Mouse (Mus musculus): ENCODE measurements around the gene Cdkl5. TPM values are rescaled to one million over a fixed set of nuclear protein-coding genes. Genes with fewer than 3 reads are reported as not detected.

The Cdkl5 gene
- polyA plus RNA-seq, 1 experiment from 2014 or later = 2.7 TPM

GRCm38 (mm10) chrX:160990276-160990675 is 4.2 kb downstream of the Cdkl5 start:
- no peak overlapping the region for H3K4me2 ChIP-seq (replicated peaks)
- H3K4me3 ChIP-seq = no peak overlapping the region
- no peaks in the 10 kb centered on the region for H3K36me3 ChIP-seq
- H3K27ac ChIP-seq = no peak overlapping the region
- peaks cover 5% of the 10 kb centered on the region; the same call in 1 of the 2 replicates for H3K27me3 ChIP-seq (replicated peaks)
- H3K4me1 ChIP-seq = no peaks in the 10 kb centered on the region
- H3K9ac ChIP-seq = no peak overlapping the region
- ATAC-seq (ENCODE audit: low FRiP score, low read depth) = no peak
- 84% methylated on average over 4 of the region's 4 CpGs for WGBS
- no peaks in the 10 kb centered on the region for H3K9me3 ChIP-seq

DNA sequence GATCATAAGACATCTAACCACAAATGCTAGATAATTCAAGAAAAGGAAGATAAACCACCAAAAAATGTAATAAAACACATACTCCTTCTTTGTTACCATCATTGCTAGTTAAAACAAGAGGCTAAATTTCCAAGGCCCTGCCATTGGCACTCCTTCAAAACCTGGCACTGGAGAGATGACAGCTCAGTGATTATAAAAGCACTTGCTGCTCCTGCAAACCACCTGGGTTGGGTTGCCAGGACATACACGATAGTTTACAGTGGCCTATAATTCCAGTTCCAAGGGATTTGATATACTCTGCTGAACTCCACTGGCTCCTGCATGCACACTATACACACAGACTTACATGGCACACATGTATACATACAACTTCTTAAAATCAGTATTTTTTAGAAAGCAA is 16.6 kb downstream of the Cdkl5 start:
- no peak for ATAC-seq (ENCODE audit: low FRiP score, low read depth)
- Histone ChIP-seq H3K4me2 (replicated peaks) (no peak overlapping the region), H3K36me3 (no peaks in the 10 kb centered on the region), H3K27me3 (replicated peaks) (no peaks in the 10 kb centered on the region; the same call in 1 of the 2 replicates), H3K9me3 (no peaks in the 10 kb centered on the region), H3K4me3 (no peak overlapping the region), H3K9ac (no peak overlapping the region), H3K4me1 (no peaks in the 10 kb centered on the region), H3K27ac (no peak overlapping the region)
- 96% methylated on average over 1 of the region's 1 CpGs for WGBS

DNA sequence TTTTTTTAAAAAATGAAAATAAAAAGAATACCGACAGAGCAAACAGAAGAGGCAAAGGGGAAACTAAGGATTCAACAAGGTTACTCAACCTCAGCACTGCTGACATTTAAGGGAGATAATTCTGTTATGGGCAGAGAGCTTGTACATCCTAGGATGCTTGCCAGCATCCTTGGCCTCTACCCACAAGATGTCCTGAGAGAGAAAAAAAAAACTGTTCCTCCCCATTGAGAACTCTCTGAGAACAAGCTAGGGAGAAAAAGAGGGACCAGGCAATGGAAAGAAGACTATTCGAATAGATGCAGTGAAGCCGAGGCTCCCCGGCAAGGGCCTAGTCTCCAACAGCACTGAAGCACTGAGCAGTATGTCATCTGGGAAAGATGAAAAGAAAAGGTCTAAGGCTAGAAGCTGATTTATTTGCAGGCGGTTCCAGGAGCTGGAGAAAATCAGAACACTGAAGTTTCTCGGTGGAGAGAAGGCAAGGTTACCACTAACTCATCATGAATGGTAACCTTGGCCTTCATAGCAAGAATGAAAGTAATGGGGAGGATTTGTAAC is 22.4 kb downstream of the Cdkl5 start:
- no peak overlapping the region for H3K4me3 ChIP-seq
- WGBS = 90% methylated on average over 6 of the region's 6 CpGs
- no peak overlapping the region for H3K4me2 ChIP-seq (replicated peaks)
- H3K9me3 ChIP-seq = no peaks in the 10 kb centered on the region
- no peaks in the 10 kb centered on the region for H3K36me3 ChIP-seq
- no peaks in the 10 kb centered on the region for H3K4me1 ChIP-seq
- H3K27ac ChIP-seq = no peak overlapping the region
- no peaks in the 10 kb centered on the region; the same call in 1 of the 2 replicates for H3K27me3 ChIP-seq (replicated peaks)
- H3K9ac ChIP-seq = no peak overlapping the region
- ATAC-seq (ENCODE audit: low FRiP score, low read depth) = no peak

DNA sequence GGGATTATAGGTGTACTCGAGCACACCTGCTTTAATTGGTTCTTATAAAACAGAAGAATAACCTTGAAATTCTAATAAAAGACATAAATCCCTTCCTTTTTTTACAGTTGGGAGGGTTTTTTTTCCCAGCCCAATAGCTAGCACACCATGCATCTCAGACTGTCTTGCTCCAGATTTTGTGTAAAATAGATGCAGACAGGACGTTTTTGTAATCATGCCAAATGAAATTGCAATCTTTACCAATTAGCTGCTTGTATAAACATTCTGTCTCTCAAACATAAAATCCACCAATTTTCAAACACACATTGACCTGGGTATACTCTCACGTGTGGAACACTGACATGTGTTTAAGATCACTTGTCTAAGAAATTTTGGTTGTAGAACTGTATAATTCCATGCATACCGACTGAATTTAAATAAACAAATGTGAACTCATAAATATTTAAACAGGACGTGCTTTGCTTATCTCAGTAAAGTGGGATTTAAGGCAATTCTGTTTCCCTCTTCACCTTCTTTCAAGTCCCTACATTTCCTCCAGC is 35.8 kb downstream of the Cdkl5 start:
- Histone ChIP-seq H3K9ac (no peak overlapping the region), H3K36me3 (no peaks in the 10 kb centered on the region), H3K4me1 (no peaks in the 10 kb centered on the region), H3K4me2 (replicated peaks) (no peak overlapping the region), H3K27ac (no peak overlapping the region), H3K4me3 (no peak overlapping the region), H3K9me3 (no peaks in the 10 kb centered on the region), H3K27me3 (replicated peaks) (no peaks in the 10 kb centered on the region)
- no peak for ATAC-seq (ENCODE audit: low FRiP score, low read depth)
- WGBS = 77% methylated on average over 5 of the region's 5 CpGs

DNA sequence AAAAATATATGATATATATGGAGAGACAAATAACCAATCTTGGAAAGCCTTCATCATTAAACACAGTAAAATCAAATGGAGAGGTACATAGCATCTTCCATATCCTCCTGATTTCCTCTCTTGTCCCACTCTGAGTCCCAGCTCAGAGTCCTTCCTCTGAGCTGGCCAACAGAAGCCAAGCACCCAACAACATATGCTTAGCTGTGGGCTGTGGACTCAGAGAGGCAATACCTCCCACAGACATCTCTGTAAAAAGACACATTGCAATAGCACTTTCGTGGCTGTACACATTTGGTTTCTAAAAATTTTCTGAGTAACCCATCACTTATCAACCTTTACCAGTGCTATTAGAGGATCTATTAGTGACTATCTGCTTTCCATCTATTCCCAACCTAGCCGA is 44.9 kb downstream of the Cdkl5 start:
- Histone ChIP-seq H3K9ac (no peak overlapping the region), H3K4me3 (no peak overlapping the region), H3K4me1 (no peaks in the 10 kb centered on the region), H3K27ac (no peak overlapping the region), H3K36me3 (no peaks in the 10 kb centered on the region), H3K4me2 (replicated peaks) (no peak overlapping the region), H3K9me3 (no peaks in the 10 kb centered on the region), H3K27me3 (replicated peaks) (no peaks in the 10 kb centered on the region)
- no peak for ATAC-seq (ENCODE audit: low FRiP score, low read depth)
- WGBS = 86% methylated on average over 2 of the region's 2 CpGs

DNA sequence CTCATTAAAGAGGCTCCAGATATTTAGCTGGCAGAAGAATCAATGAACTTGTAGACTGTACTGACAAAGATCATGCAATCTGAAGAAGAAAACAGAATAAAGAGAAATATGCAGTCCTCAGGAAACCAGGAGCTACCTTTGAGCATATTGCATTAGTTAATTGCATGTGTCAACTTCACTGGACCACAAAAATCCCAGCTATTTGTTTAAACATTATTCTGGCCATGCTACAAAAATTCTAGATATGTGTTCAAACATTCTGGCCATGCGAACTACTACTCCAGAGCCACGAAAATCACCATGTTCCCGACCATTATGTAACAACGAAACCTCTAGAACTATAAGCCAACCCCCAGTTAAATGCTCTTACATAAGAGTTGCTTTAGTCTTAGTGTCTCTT is 49.8 kb downstream of the Cdkl5 start:
- no peak overlapping the region for H3K9ac ChIP-seq

DNA sequence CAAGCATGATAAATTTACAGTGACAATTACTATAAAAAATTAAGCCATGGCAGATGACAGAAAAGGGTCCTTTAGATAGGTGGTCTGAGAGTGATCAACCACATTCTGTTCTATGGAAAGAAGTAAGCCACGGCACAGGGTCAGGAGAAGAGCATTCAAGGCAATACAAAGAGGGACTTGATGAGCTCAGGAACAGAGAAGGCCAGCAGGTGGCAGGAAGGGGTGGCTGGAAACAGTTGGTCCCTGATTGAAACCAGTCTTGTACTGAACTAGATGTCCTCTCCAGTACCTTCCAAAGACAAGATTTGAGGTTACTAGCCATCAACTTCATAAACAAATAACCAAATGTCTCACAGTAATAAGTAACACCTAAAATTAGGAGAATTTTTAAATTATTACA is 59.0 kb downstream of the Cdkl5 start:
- no peak for ATAC-seq (ENCODE audit: low FRiP score, low read depth)
- H3K36me3 ChIP-seq = no peaks in the 10 kb centered on the region
- no peak overlapping the region for H3K9ac ChIP-seq
- H3K4me1 ChIP-seq = no peaks in the 10 kb centered on the region
- no peak overlapping the region for H3K4me2 ChIP-seq (replicated peaks)
- WGBS = 47% methylated on average over 1 of the region's 1 CpGs
- no peaks in the 10 kb centered on the region for H3K9me3 ChIP-seq
- no peaks in the 10 kb centered on the region for H3K27me3 ChIP-seq (replicated peaks)
- H3K4me3 ChIP-seq = no peak overlapping the region
- no peak overlapping the region for H3K27ac ChIP-seq

More for the DNA sequence above, 49.8 kb downstream of the Cdkl5 start:
- no peaks in the 10 kb centered on the region for H3K9me3 ChIP-seq
- ATAC-seq (ENCODE audit: low FRiP score, low read depth) = no peak
- no peaks in the 10 kb centered on the region for H3K4me1 ChIP-seq
- no peaks in the 10 kb centered on the region for H3K36me3 ChIP-seq
- no peaks in the 10 kb centered on the region for H3K27me3 ChIP-seq (replicated peaks)
- 90% methylated on average over 4 of the region's 4 CpGs for WGBS
- H3K27ac ChIP-seq = no peak overlapping the region
- no peak overlapping the region for H3K4me3 ChIP-seq
- no peak overlapping the region for H3K4me2 ChIP-seq (replicated peaks)

DNA sequence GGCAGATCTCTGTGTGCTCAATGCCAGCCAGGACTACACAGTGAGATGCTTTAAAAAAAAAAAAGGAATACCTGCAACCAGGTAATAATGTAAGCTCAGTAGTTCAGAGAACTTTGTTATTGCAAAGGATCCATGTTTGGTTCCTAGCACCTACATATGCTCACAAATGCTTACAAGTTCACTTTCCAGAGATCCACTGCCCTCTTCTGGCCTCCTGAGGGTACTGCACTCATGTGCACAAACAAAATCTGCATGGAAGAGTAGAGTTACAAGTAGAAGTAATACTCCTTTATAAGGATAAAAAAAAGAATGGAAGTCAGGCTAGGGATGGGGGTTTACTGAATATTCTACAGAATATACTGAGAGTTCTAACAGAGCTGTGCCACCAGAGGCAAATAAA is 63.8 kb downstream of the Cdkl5 start:
- Histone ChIP-seq H3K4me3 (no peak overlapping the region), H3K9me3 (no peaks in the 10 kb centered on the region), H3K36me3 (no peaks in the 10 kb centered on the region), H3K4me2 (replicated peaks) (no peak overlapping the region), H3K4me1 (no peaks in the 10 kb centered on the region), H3K9ac (no peak overlapping the region), H3K27me3 (replicated peaks) (no peaks in the 10 kb centered on the region), H3K27ac (no peak overlapping the region)
- ATAC-seq (ENCODE audit: low FRiP score, low read depth) = no peak

GRCm38 (mm10) chrX:160928870-160929269 is 65.6 kb downstream of the Cdkl5 start:
- no peak overlapping the region for H3K9ac ChIP-seq
- 95% methylated on average over 1 of the region's 1 CpGs for WGBS
- ATAC-seq (ENCODE audit: low FRiP score, low read depth) = no peak
- no peaks in the 10 kb centered on the region for H3K4me1 ChIP-seq
- no peak overlapping the region for H3K4me2 ChIP-seq (replicated peaks)
- H3K27me3 ChIP-seq (replicated peaks) = no peaks in the 10 kb centered on the region
- H3K36me3 ChIP-seq = no peaks in the 10 kb centered on the region
- no peak overlapping the region for H3K4me3 ChIP-seq
- H3K9me3 ChIP-seq = no peaks in the 10 kb centered on the region
- H3K27ac ChIP-seq = no peak overlapping the region

DNA sequence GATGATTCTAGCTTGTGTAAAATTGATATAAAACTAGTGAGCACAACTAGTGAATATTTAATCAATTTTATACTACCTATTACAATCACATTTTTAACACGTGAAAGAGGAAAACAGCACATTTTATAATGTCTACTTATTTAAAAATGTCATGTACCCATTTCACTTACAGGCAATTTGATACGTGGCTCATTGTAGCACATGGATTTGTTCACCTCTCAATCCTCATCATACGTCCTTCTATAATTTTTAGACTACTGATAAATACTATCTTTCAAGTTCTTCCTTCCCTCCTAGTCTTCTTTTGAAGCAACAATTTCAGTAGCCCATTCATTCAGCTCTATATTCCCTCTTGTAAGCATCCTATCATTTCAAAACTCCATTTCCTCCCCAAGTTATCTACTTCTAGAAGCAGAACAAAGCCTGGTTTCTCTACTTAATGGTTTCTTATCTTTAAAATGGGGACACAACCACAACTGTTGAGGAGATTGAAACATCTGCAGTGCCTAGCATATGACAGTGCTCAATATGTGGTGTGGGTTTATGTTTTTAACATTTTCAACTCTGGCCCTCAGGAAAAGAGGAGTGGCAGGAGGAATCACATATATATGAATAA is 75.4 kb downstream of the Cdkl5 start:
- WGBS = 90% methylated on average over 3 of the region's 3 CpGs

GRCm38 (mm10) chrX:160906952-160907351 is 87.6 kb downstream of the Cdkl5 start, which contains the start of gene Gja6:
Gene Gja6, minus strand, starts transcription at chrX:160907052.
- no peaks in the 10 kb centered on the region for H3K36me3 ChIP-seq
- no peak within 1 kb of the TSS for H3K4me3 ChIP-seq
- peaks cover 3% of the 10 kb centered on the region for H3K27me3 ChIP-seq (replicated peaks)
- ATAC-seq (ENCODE audit: low FRiP score, low read depth) = no peak
- no peak within 1 kb of the TSS for H3K27ac ChIP-seq
- no peaks in the 10 kb centered on the region for H3K9me3 ChIP-seq
- H3K4me2 ChIP-seq (replicated peaks) = no peak within 1 kb of the TSS
- WGBS = 75% methylated on average over 4 of the region's 4 CpGs
- H3K9ac ChIP-seq = no peak within 1 kb of the TSS
- no peaks in the 10 kb centered on the region for H3K4me1 ChIP-seq

More for the DNA sequence above, 75.4 kb downstream of the Cdkl5 start:
- no peaks in the 10 kb centered on the region for H3K9me3 ChIP-seq
- no peaks in the 10 kb centered on the region for H3K27me3 ChIP-seq (replicated peaks)
- no peak overlapping the region for H3K9ac ChIP-seq
- no peaks in the 10 kb centered on the region for H3K36me3 ChIP-seq
- no peak overlapping the region for H3K27ac ChIP-seq
- no peak for ATAC-seq (ENCODE audit: low FRiP score, low read depth)
- no peak overlapping the region for H3K4me2 ChIP-seq (replicated peaks)
- H3K4me1 ChIP-seq = no peaks in the 10 kb centered on the region
- H3K4me3 ChIP-seq = no peak overlapping the region

- Histone ChIP-seq H3K27ac (no peak overlapping the region), H3K4me2 (replicated peaks) (no peak overlapping the region), H3K27me3 (replicated peaks) (peaks cover 3% of the 10 kb centered on the region), H3K4me1 (no peaks in the 10 kb centered on the region), H3K4me3 (no peak overlapping the region), H3K36me3 (no peaks in the 10 kb centered on the region), H3K9ac (no peak overlapping the region), H3K9me3 (no peaks in the 10 kb centered on the region)
- no peak for ATAC-seq (ENCODE audit: low FRiP score, low read depth)
- WGBS = 86% methylated on average over 4 of the region's 4 CpGs
These were observed 88.0 kb downstream of the Cdkl5 start for GRCm38 (mm10) chrX:160906477-160906876.

- Histone ChIP-seq H3K4me1 (no peaks in the 10 kb centered on the region), H3K9ac (no peak overlapping the region), H3K36me3 (no peaks in the 10 kb centered on the region), H3K27ac (no peak overlapping the region), H3K27me3 (replicated peaks) (peaks cover 3% of the 10 kb centered on the region), H3K4me3 (no peak overlapping the region), H3K4me2 (replicated peaks) (no peak overlapping the region), H3K9me3 (no peaks in the 10 kb centered on the region)
- 85% methylated on average over 4 of the region's 4 CpGs for WGBS
- no peak for ATAC-seq (ENCODE audit: low FRiP score, low read depth)
These were observed 88.6 kb downstream of the Cdkl5 start for GRCm38 (mm10) chrX:160905913-160906312.
